Mouse (Mus musculus) fibroblast of lung, adult 2 months (primary cell): ENCODE results near the gene Dpm1.

Experiments used
- DNase-seq: peaks from one replicate; pipeline ENCODE4 v3.0.0-alpha.2; 2011; ENCODE audit warnings: low read depth

Dpm1 gene

DNA sequence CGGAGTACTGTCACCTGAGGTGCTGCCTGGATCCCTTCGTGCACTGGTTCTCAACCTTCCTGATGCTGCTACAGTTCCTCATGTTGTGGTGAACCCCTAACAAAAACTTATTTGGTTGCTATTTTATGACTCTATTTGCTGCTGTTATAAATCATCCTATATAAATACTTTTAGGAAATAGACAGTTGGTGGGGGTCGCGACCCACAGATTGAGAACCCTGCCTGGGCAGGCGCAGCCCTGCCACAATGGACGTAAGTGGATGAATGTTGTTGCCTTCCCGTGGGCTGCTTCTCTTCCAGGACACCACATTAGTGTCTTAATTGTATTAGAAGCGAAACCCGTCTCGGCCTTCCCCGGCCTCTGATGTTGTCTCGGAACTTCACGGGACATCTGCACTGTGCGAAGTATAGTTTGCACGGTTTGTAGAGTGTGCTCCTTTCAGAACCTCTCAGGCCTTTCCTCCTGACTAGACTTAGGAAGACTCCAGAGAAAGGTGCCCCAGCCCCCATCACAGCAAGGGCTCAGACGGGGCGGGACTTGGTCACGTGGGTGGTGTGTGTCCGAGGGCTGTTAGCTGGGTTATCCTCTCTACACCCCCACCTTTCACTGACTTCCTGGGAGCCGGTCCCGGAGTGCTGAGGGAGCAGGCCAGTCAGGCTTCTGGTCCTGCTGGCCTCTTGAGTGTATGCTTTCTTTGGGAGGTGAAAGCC is 63.5 kb downstream of the Dpm1 start:
- no peak for DNase-seq

DNA sequence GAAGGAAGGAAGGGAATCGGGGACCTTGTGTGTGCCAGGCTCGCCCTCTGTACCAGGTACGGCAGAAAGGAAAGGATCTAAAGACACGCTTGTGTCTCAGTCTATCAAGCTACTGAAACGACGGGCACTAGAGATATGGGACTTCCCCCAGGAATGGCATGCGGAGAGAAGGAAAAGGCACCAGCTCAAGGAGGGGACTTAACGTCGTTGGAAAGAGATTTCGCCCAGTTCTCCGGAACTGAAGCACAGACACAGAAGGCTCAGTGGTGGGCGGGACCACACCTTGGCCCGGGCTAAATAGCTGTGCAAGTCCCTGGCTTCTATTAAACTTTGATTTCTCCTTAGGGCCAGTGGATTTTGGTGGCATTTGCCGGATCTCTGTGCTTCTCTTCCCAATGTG is 68.4 kb downstream of the Dpm1 start:
- no peak for DNase-seq

DNA sequence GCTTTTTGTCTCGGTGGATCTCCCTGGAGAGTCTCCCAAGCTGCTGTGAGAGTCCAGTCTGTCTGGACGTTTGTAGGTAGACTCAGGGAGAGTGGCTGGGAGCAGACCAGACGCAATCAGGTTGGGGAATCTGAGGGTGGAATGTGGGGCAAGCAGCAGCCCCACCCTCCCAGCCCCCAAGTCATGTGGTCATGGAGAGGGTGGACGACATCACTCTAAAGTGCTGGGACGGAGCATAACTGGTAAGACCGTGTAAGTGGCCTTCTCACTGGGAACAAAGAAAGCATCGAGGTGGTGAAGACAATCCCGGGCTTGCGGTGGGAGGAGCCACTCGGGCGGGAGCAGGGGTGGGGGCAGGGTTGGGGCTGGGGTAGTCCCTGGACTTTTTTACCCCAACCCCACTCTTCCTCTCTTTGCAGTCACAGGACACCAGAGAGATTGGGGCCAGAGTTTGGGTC is 68.8 kb downstream of the Dpm1 start:
- no peak for DNase-seq

DNA sequence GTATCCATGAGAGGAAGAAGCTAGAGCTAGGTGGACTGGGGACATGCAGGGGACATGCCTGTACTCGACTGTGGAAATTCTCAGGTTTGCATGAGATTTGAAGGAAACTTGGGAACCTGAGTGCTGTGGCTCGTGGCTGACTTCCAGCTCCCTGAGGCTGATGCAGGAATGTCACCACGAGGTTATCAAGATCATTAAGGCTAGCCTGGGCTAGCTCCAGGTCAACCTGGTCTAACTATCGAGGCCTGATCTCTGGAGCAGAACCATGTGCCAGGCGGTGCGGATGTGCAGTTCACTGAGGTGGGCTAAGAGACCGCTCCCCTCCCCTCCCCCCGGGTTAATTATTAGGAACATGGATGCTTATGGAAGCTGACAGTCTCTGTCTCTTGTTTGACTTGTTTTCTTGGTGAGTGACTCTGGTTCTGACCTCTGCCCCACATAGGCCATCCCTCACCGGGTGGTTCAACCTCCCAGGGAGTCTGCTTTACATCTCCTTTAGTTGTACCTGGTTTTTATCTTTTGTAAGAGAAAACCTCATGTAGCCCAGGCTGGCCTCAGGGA is 69.9 kb downstream of the Dpm1 start:
- DNase-seq = no peak
